18 mouse cellular contexts compared by ENCODE assay signal in the genomic region with DNA sequence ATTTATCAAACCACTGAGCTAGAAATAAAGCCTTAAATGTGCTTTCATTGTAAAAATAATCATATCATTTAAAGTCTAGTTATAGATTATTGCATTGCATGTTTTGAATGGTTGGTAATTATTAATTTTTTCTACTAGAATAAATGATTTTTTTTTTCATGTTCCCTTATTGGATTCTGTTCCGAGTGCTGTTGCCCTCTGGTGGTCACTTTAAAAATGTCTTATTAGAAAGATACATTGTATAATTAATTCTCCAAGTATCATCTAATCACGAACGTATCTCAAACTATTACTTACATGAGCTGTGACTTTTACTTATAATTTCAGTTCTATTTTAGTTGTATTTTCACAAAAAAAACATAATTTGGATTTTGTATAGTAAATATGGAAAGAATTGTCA. TPM values are rescaled to one million over a fixed set of nuclear protein-coding genes. Genes with fewer than 3 reads are reported as not detected.
DNase-seq lines count a peak whose midpoint lies in the region; ATAC-seq and TF ChIP-seq lines count a peak whose summit lies in the region.
"Had no signal": no experiment of that assay in that cellular context is flagged by ENCODE, and none has a peak within 500 bp of the region (broad histone marks: within the 10 kb centered on the region; RNA-seq: fewer than 3 reads in every experiment).

No protein-coding gene starts in this region.

- no peaks in the 10 kb centered on the region for H3K4me1 ChIP-seq in kidney, postnatal 0 days (replicated peaks; ENCODE audit: insufficient read depth, low read length)
- H3K4me1 ChIP-seq: embryonic facial prominence, embryonic 12.5 days; forebrain, embryonic 15.5 days; kidney, embryonic 15.5 days; lung, embryonic 15.5 days; stomach, embryonic 15.5 days had no signal

- H3K27ac ChIP-seq in kidney, postnatal 0 days, result no peak overlapping the region
- H3K27ac ChIP-seq: embryonic facial prominence, embryonic 12.5 days; forebrain, embryonic 15.5 days; kidney, embryonic 15.5 days; lung, embryonic 15.5 days; stomach, embryonic 15.5 days had no signal

- H3K9ac ChIP-seq in kidney, postnatal 0 days (ENCODE audit: low read depth, low read length), result no peak overlapping the region
- H3K9ac ChIP-seq: embryonic facial prominence, embryonic 12.5 days; forebrain, embryonic 15.5 days; kidney, embryonic 15.5 days; lung, embryonic 15.5 days; stomach, embryonic 15.5 days had no signal

- TF ChIP-seq CTCF in kidney, postnatal 0 days (IDR thresholded peaks at IDR 0.05; ENCODE audit: low read depth), result peak; percentile 65
- TF ChIP-seq CTCF in brain, embryonic 14.5 days (IDR thresholded peaks at IDR 0.05; ENCODE audit: borderline replicate concordance, extremely low read depth, insufficient read depth, insufficient read length), result no peak

- no peak overlapping the region for H3K4me3 ChIP-seq in kidney, postnatal 0 days (replicated peaks; ENCODE audit: low read depth, low read length)
- H3K4me3 ChIP-seq: embryonic facial prominence, embryonic 12.5 days; forebrain, embryonic 15.5 days; kidney, embryonic 15.5 days; lung, embryonic 15.5 days; stomach, embryonic 15.5 days had no signal

- DNase-seq in cerebellum, postnatal 14 days, result peak; percentile 10 to 13
- peak; percentile 22 for DNase-seq in kidney, postnatal 0 days (ENCODE audit: low spot score)
- no peak for DNase-seq in kidney, postnatal 25 days
- peak; percentile 24 for DNase-seq in 416B (ENCODE audit: low read depth)
- DNase-seq in brain, embryonic 14.5 days (ENCODE audit: low read depth), result peak; percentile 35
- DNase-seq in ovary, postnatal 14 days (ENCODE audit: low spot score), result no peak
- no peak for DNase-seq in cerebellum, adult 8-10 months
- DNase-seq: heart, postnatal 4 days; right cerebral cortex, postnatal 4 days had no signal

- H3K27me3 ChIP-seq in kidney, postnatal 0 days (ENCODE audit: insufficient read depth, low read length), result no peaks in the 10 kb centered on the region
- H3K27me3 ChIP-seq: embryonic facial prominence, embryonic 12.5 days; forebrain, embryonic 15.5 days; kidney, embryonic 15.5 days; lung, embryonic 15.5 days; stomach, embryonic 15.5 days had no signal

- TF ChIP-seq POLR2A in brain, embryonic 14.5 days (IDR thresholded peaks at IDR 0.05; ENCODE audit: borderline replicate concordance, extremely low read depth, insufficient read depth, insufficient read length, poor library complexity, severe bottlenecking), result no peak

- no peak for ATAC-seq in cerebellum, adult (ENCODE audit: insufficient number of reproducible peaks, low FRiP score, low TSS enrichment)
- ATAC-seq in kidney, postnatal 0 days (replicated peaks; ENCODE audit: low FRiP score, low read depth), result no peak
- ATAC-seq: forebrain, embryonic 15.5 days had no signal

- WGBS in kidney, postnatal 0 days, result 44% methylated on average over 3 of the region's 3 CpGs

- no peak overlapping the region for H3K4me2 ChIP-seq in kidney, postnatal 0 days (ENCODE audit: low read length)
- H3K4me2 ChIP-seq: embryonic facial prominence, embryonic 12.5 days; forebrain, embryonic 15.5 days; kidney, embryonic 15.5 days; lung, embryonic 15.5 days; midbrain, embryonic 11.5 days; stomach, embryonic 15.5 days had no signal

- H3K36me3 ChIP-seq in kidney, postnatal 0 days (ENCODE audit: insufficient read depth, low read length), result no peaks in the 10 kb centered on the region
- H3K36me3 ChIP-seq: embryonic facial prominence, embryonic 12.5 days; forebrain, embryonic 15.5 days; kidney, embryonic 15.5 days; lung, embryonic 15.5 days; stomach, embryonic 15.5 days had no signal

- no peaks in the 10 kb centered on the region for H3K9me3 ChIP-seq in kidney, postnatal 0 days (replicated peaks; ENCODE audit: low read length)
- H3K9me3 ChIP-seq: embryonic facial prominence, embryonic 12.5 days; forebrain, embryonic 15.5 days; kidney, embryonic 15.5 days; lung, embryonic 15.5 days; stomach, embryonic 15.5 days had no signal

RNA-seq across cellular contexts. Expression of gene Cdh12, which starts 45.5 kb away (rescaled TPM):
- polyA plus RNA-seq in kidney, postnatal 0 days (2015; fragmentation: Nextera tagmentation; extraction: Ambion mirVana), result 0.01 TPM in 1 of 2 replicates, not detected in the other
- 1.0 and 2.7 TPM in 2 replicates for polyA plus RNA-seq in brain, embryonic 14.5 days (2012; rRNA removed)
- polyA plus RNA-seq: C2C12; gonadal fat pad, adult 2 months had no signal

Comparison
In these comparisons a context has a peak if more than half of its experiments do, and no peak if none do; other contexts are left out.
1. DNase-seq: peak in cerebellum, postnatal 14 days (2 of 2), kidney, postnatal 0 days (single experiment), 416B (single experiment) and brain, embryonic 14.5 days (single experiment); none in kidney, postnatal 25 days (0 of 2), ovary, postnatal 14 days (single experiment) and cerebellum, adult 8-10 months (single experiment).